ENCODE assay signal across 12 mouse cellular contexts in genomic region chrX:69364198-69364597, GRCm38 (mm10). TPM values are rescaled to one million over a fixed set of nuclear protein-coding genes. Genes with fewer than 3 reads are reported as not detected.
A peak's percentile ranks its signal among the peaks of the same experiment; 100 is the strongest.
DNase-seq lines count a peak whose midpoint lies in the region; ATAC-seq and TF ChIP-seq lines count a peak whose summit lies in the region.
"Had no signal": no experiment of that assay in that cellular context is flagged by ENCODE, and none has a peak within 500 bp of the region (broad histone marks: within the 10 kb centered on the region; RNA-seq: fewer than 3 reads in every experiment).

No protein-coding gene starts in this region.

- peak; percentile 24 for DNase-seq in lung, embryonic 14.5 days
- no peak for DNase-seq in lung, postnatal 0 days (ENCODE audit: low spot score)
- DNase-seq in hindbrain, postnatal 0 days (ENCODE audit: low spot score) = peak; percentile 18
- no peak for DNase-seq in adrenal gland, postnatal 4 days (ENCODE audit: low spot score in 2 of 2)
- no peak for DNase-seq in adrenal gland, postnatal 10 days
- DNase-seq: adrenal gland, postnatal 25 days; gastrocnemius, postnatal 10 days had no signal

- no peak overlapping the region for H3K4me2 ChIP-seq in lung, embryonic 14.5 days
- no peak overlapping the region for H3K4me2 ChIP-seq in lung, postnatal 0 days (replicated peaks; ENCODE audit: low read depth, low read length)
- H3K4me2 ChIP-seq in forebrain, embryonic 12.5 days = peak overlapping the region; percentile 4; the same call in 1 of the 2 replicates
- H3K4me2 ChIP-seq in hindbrain, postnatal 0 days (ENCODE audit: low read depth, low read length) = peak overlapping the region; percentile 35
- 0 out of 2 replicates have a peak overlapping the region, but pooled peaks have one; percentile 7 for H3K4me2 ChIP-seq in neural tube, embryonic 13.5 days
- H3K4me2 ChIP-seq: liver, embryonic 11.5 days had no signal

- H3K4me3 ChIP-seq in lung, embryonic 14.5 days (ENCODE audit: low read depth, low read length) = no peak overlapping the region
- H3K4me3 ChIP-seq in lung, postnatal 0 days (ENCODE audit: low read depth, low read length) = no peak overlapping the region
- H3K4me3 ChIP-seq in forebrain, embryonic 12.5 days (replicated peaks) = no peak overlapping the region
- no peak overlapping the region for H3K4me3 ChIP-seq in hindbrain, postnatal 0 days (ENCODE audit: low read length)
- H3K4me3 ChIP-seq in neural tube, embryonic 13.5 days = no peak overlapping the region

- peaks cover 6% of the 10 kb centered on the region for H3K27me3 ChIP-seq in lung, embryonic 14.5 days (ENCODE audit: insufficient read depth, low read length)
- H3K27me3 ChIP-seq in lung, postnatal 0 days (replicated peaks; ENCODE audit: insufficient read depth, low read length) = no peaks in the 10 kb centered on the region
- no peaks in the 10 kb centered on the region for H3K27me3 ChIP-seq in forebrain, embryonic 12.5 days
- no peaks in the 10 kb centered on the region for H3K27me3 ChIP-seq in hindbrain, postnatal 0 days (ENCODE audit: insufficient read depth, low read length)
- H3K27me3 ChIP-seq in neural tube, embryonic 13.5 days = no peaks in the 10 kb centered on the region; the same call in 1 of the 2 replicates

- TF ChIP-seq EP300 in lung, postnatal 0 days (IDR thresholded peaks at IDR 0.05) = no peak

- H3K36me3 ChIP-seq in lung, embryonic 14.5 days (ENCODE audit: insufficient read depth) = no peaks in the 10 kb centered on the region
- no peaks in the 10 kb centered on the region for H3K36me3 ChIP-seq in lung, postnatal 0 days (ENCODE audit: insufficient read depth, low read length)
- no peaks in the 10 kb centered on the region for H3K36me3 ChIP-seq in forebrain, embryonic 12.5 days (replicated peaks)
- H3K36me3 ChIP-seq in hindbrain, postnatal 0 days (ENCODE audit: insufficient read depth, low read length) = no peaks in the 10 kb centered on the region
- no peaks in the 10 kb centered on the region for H3K36me3 ChIP-seq in neural tube, embryonic 13.5 days
- H3K36me3 ChIP-seq: G1E had no signal

- ATAC-seq in lung, embryonic 14.5 days (ENCODE audit: insufficient read depth) = no peak
- ATAC-seq in lung, postnatal 0 days = no peak
- ATAC-seq in forebrain, embryonic 12.5 days (ENCODE audit: low FRiP score) = no peak
- 0 out of 2 replicates have a peak, but pooled peaks have one; percentile 44 for ATAC-seq in hindbrain, postnatal 0 days
- ATAC-seq in neural tube, embryonic 13.5 days (ENCODE audit: low read depth) = no peak

- H3K27ac ChIP-seq in lung, embryonic 14.5 days (ENCODE audit: low read depth) = no peak overlapping the region
- H3K27ac ChIP-seq in lung, postnatal 0 days (ENCODE audit: low read length) = no peak overlapping the region
- no peak overlapping the region for H3K27ac ChIP-seq in forebrain, embryonic 12.5 days
- H3K27ac ChIP-seq in hindbrain, postnatal 0 days = no peak overlapping the region
- H3K27ac ChIP-seq in neural tube, embryonic 13.5 days (replicated peaks) = no peak overlapping the region

- H3K9ac ChIP-seq in lung, embryonic 14.5 days = no peak overlapping the region
- no peak overlapping the region for H3K9ac ChIP-seq in lung, postnatal 0 days (replicated peaks; ENCODE audit: low read depth)
- no peak overlapping the region for H3K9ac ChIP-seq in forebrain, embryonic 12.5 days
- no peak overlapping the region for H3K9ac ChIP-seq in hindbrain, postnatal 0 days (replicated peaks; ENCODE audit: low read length)
- no peak overlapping the region for H3K9ac ChIP-seq in neural tube, embryonic 13.5 days

- TF ChIP-seq CTCF in lung, embryonic 14.5 days (IDR thresholded peaks at IDR 0.05; ENCODE audit: low read depth) = no peak
- TF ChIP-seq CTCF in lung, postnatal 0 days (IDR thresholded peaks at IDR 0.05) = no peak
- TF ChIP-seq CTCF in hindbrain, postnatal 0 days (IDR thresholded peaks at IDR 0.05; ENCODE audit: low read depth) = no peak

- 8% methylated on average over 2 of the region's 2 CpGs for whole genome bisulfite sequencing in lung, embryonic 14.5 days
- WGBS in lung, postnatal 0 days = 5% methylated on average over 2 of the region's 2 CpGs
- 0% methylated on average over 2 of the region's 2 CpGs for WGBS in forebrain, embryonic 12.5 days
- WGBS in hindbrain, postnatal 0 days = 11% methylated on average over 2 of the region's 2 CpGs
- WGBS in neural tube, embryonic 13.5 days = 9% methylated on average over 2 of the region's 2 CpGs

- H3K9me3 ChIP-seq in lung, embryonic 14.5 days (ENCODE audit: low read depth, low read length) = no peaks in the 10 kb centered on the region
- H3K9me3 ChIP-seq in lung, postnatal 0 days (ENCODE audit: low read length) = no peaks in the 10 kb centered on the region
- no peaks in the 10 kb centered on the region for H3K9me3 ChIP-seq in forebrain, embryonic 12.5 days
- H3K9me3 ChIP-seq in hindbrain, postnatal 0 days (ENCODE audit: low read length) = no peaks in the 10 kb centered on the region
- H3K9me3 ChIP-seq in neural tube, embryonic 13.5 days = no peaks in the 10 kb centered on the region
- H3K9me3 ChIP-seq: G1E had no signal

- no peaks in the 10 kb centered on the region for H3K4me1 ChIP-seq in lung, embryonic 14.5 days (ENCODE audit: insufficient read depth)
- no peaks in the 10 kb centered on the region for H3K4me1 ChIP-seq in lung, postnatal 0 days (ENCODE audit: insufficient read depth, low read depth, low read length)
- H3K4me1 ChIP-seq in forebrain, embryonic 12.5 days = peaks cover 9% of the 10 kb centered on the region; the same call in 1 of the 2 replicates
- no peaks in the 10 kb centered on the region for H3K4me1 ChIP-seq in hindbrain, postnatal 0 days (ENCODE audit: insufficient read depth, low read length)
- peaks cover 11% of the 10 kb centered on the region; the same call in 1 of the 2 replicates for H3K4me1 ChIP-seq in neural tube, embryonic 13.5 days (replicated peaks)

RNA-seq across cellular contexts. Expression of gene Aff2, which starts 4.1 kb away (rescaled TPM):
- 4.5 and 5.0 TPM in 2 replicates for polyA plus RNA-seq in lung, embryonic 14.5 days (2014; fragmentation: Nextera tagmentation; extraction: Ambion mirVana)
- polyA plus RNA-seq in lung, postnatal 0 days (2015; fragmentation: Nextera tagmentation; extraction: Ambion mirVana) = 1.9 and 3.0 TPM in 2 replicates
- 17.0 and 17.3 TPM in 2 replicates for polyA plus RNA-seq in forebrain, embryonic 12.5 days (2016; fragmentation: Nextera tagmentation; extraction: Ambion mirVana)
- 13.7 and 20.0 TPM in 2 replicates for total RNA-seq in hindbrain, postnatal 0 days (2014; rRNA removed)
- polyA plus RNA-seq in hindbrain, postnatal 0 days (2015; fragmentation: Nextera tagmentation; extraction: Ambion mirVana) = 17.2 and 17.9 TPM in 2 replicates
- polyA plus RNA-seq in neural tube, embryonic 13.5 days (2015; fragmentation: Nextera tagmentation; extraction: Ambion mirVana) = 9.2 and 10.2 TPM in 2 replicates
- 1 to 10 TPM; 5.5 to 9.4 TPM for total RNA-seq in adrenal gland, postnatal 4 days (2021)
- 1 to 10 TPM; 3.0 to 8.7 TPM for total RNA-seq in adrenal gland, postnatal 10 days (2021)
- total RNA-seq: common myeloid progenitor, adult 5-6 weeks had no signal
- polyA plus RNA-seq: G1E had no signal

Comparison
In these comparisons a context has a peak if more than half of its experiments do, and no peak if none do; other contexts are left out.
1. DNase-seq: peak in lung, embryonic 14.5 days (single experiment) and hindbrain, postnatal 0 days (single experiment); none in lung, postnatal 0 days (single experiment), adrenal gland, postnatal 4 days (0 of 2) and adrenal gland, postnatal 10 days (single experiment).
2. H3K4me2 ChIP-seq: peak in forebrain, embryonic 12.5 days (single experiment), hindbrain, postnatal 0 days (single experiment) and neural tube, embryonic 13.5 days (single experiment); none in lung, embryonic 14.5 days (single experiment) and lung, postnatal 0 days (single experiment).